ENCODE assay signal across 8 mouse cellular contexts in the genomic region with DNA sequence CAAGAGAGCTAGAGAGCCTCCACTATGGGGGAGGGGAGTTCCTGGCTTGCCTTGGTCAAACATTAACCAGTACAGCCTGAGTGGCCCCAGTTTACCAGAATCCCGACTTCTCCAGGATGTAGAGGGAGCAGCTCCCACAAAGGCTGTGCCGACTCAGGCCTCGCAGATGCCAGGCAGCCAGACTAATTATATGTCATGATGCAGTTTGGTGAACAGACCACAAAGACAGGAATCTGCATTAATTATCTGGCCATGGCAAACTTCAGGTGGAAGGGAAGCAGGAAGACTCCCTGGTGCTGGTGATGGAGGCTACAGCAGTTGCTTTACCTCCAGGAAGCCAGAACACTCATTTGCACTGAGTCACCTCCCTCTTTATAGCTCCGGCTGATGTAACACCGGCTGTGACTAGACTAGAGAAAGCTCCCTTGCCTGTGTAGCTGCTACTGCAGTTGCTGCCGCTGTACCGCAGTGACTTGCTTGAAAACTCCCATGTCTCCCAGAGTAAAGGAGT. TPM values are rescaled to one million over a fixed set of nuclear protein-coding genes. Genes with fewer than 3 reads are reported as not detected.
DNase-seq lines count a peak whose midpoint lies in the region; ATAC-seq and TF ChIP-seq lines count a peak whose summit lies in the region.

No protein-coding gene starts in this region.

- ATAC-seq in heart, embryonic 11.5 days (replicated peaks; ENCODE audit: insufficient number of reproducible peaks, low FRiP score, low TSS enrichment), result 0 out of 2 replicates have a peak, but pooled peaks have one; percentile 6
- ATAC-seq in forebrain, embryonic 15.5 days (replicated peaks), result peak; percentile 61
- ATAC-seq in liver, embryonic 13.5 days (ENCODE audit: low read depth), result peak; percentile 15

- peak overlapping the region; percentile 57 for H3K9ac ChIP-seq in heart, embryonic 11.5 days (ENCODE audit: low read depth, low read length)
- H3K9ac ChIP-seq in forebrain, embryonic 15.5 days (replicated peaks), result peak overlapping the region; percentile 34; the same call in 1 of the 2 replicates
- H3K9ac ChIP-seq in liver, embryonic 13.5 days, result peak overlapping the region; percentile 91

- no peak for TF ChIP-seq CTCF in small intestine, adult 2 months (IDR thresholded peaks at IDR 0.05; ENCODE audit: extremely low read depth, insufficient read length, insufficient replicate concordance, low read depth, low read length)

- H3K36me3 ChIP-seq in heart, embryonic 11.5 days (ENCODE audit: control insufficient read depth, insufficient read depth, low read length), result no peaks in the 10 kb centered on the region
- no peaks in the 10 kb centered on the region for H3K36me3 ChIP-seq in forebrain, embryonic 15.5 days
- peaks cover 78% of the 10 kb centered on the region for H3K36me3 ChIP-seq in liver, embryonic 13.5 days
- no peaks in the 10 kb centered on the region for H3K36me3 ChIP-seq in small intestine, adult 2 months (ENCODE audit: control insufficient read depth, insufficient read depth, low read length)

- H3K4me1 ChIP-seq in heart, embryonic 11.5 days (ENCODE audit: control insufficient read depth, insufficient read depth, low read length), result peaks cover 52% of the 10 kb centered on the region
- peaks cover 41% of the 10 kb centered on the region for H3K4me1 ChIP-seq in forebrain, embryonic 15.5 days
- H3K4me1 ChIP-seq in liver, embryonic 13.5 days (replicated peaks), result peaks cover 88% of the 10 kb centered on the region
- H3K4me1 ChIP-seq in small intestine, adult 2 months (ENCODE audit: control insufficient read depth, insufficient read depth, insufficient read length, low read length), result peaks cover 27% of the 10 kb centered on the region

- TF ChIP-seq POLR2A in small intestine, adult 2 months (IDR thresholded peaks at IDR 0.05; ENCODE audit: low read depth, low read length), result no peak

- WGBS in heart, embryonic 11.5 days (ENCODE audit: insufficient replicate concordance), result 30% methylated on average over 7 of the region's 7 CpGs
- 5% methylated on average over 7 of the region's 7 CpGs for WGBS in forebrain, embryonic 15.5 days
- 44% methylated on average over 7 of the region's 7 CpGs for WGBS in liver, embryonic 13.5 days (ENCODE audit: insufficient replicate concordance)
- 12% methylated on average over 7 of the region's 7 CpGs for WGBS in small intestine, adult 2 months

- no peaks in the 10 kb centered on the region for H3K27me3 ChIP-seq in heart, embryonic 11.5 days (ENCODE audit: control insufficient read depth, insufficient read depth, low read length)
- no peaks in the 10 kb centered on the region for H3K27me3 ChIP-seq in forebrain, embryonic 15.5 days
- H3K27me3 ChIP-seq in liver, embryonic 13.5 days, result no peaks in the 10 kb centered on the region
- no peaks in the 10 kb centered on the region for H3K27me3 ChIP-seq in small intestine, adult 2 months (ENCODE audit: control insufficient read depth, insufficient read depth, low read length)

- intact Hi-C loops in heart, postnatal 14 days (cut with DNase I), result no loop called here

- peak overlapping the region; percentile 82 for H3K27ac ChIP-seq in heart, embryonic 11.5 days (ENCODE audit: low read depth, low read length)
- peak overlapping the region; percentile 94 for H3K27ac ChIP-seq in forebrain, embryonic 15.5 days (replicated peaks)
- peak overlapping the region; percentile 100 for H3K27ac ChIP-seq in liver, embryonic 13.5 days
- peak overlapping the region; percentile 83 for H3K27ac ChIP-seq in small intestine, adult 2 months (ENCODE audit: insufficient read depth, low read depth, low read length)

- no peak for DNase-seq in heart, postnatal 14 days
- DNase-seq in NIH3T3 (ENCODE audit: low read depth), result peak; percentile 81
- peak; percentile 68 for DNase-seq in kidney, adult 8-10 months
- DNase-seq in liver, embryonic 13.5 days, result no peak
- DNase-seq in spleen, adult 18-20 months, result no peak

- peak overlapping the region; percentile 54 for H3K4me2 ChIP-seq in heart, embryonic 11.5 days
- H3K4me2 ChIP-seq in forebrain, embryonic 15.5 days (replicated peaks), result peak overlapping the region; percentile 25
- H3K4me2 ChIP-seq in liver, embryonic 13.5 days, result peak overlapping the region; percentile 87

- H3K9me3 ChIP-seq in heart, embryonic 11.5 days (replicated peaks; ENCODE audit: control insufficient read depth, low read length), result no peaks in the 10 kb centered on the region
- H3K9me3 ChIP-seq in forebrain, embryonic 15.5 days, result no peaks in the 10 kb centered on the region
- H3K9me3 ChIP-seq in liver, embryonic 13.5 days (replicated peaks), result no peaks in the 10 kb centered on the region

- no peak overlapping the region for H3K4me3 ChIP-seq in heart, embryonic 11.5 days (ENCODE audit: low read depth, low read length)
- H3K4me3 ChIP-seq in forebrain, embryonic 15.5 days, result 0 out of 2 replicates have a peak overlapping the region, but pooled peaks have one; percentile 7
- peak overlapping the region; percentile 56 for H3K4me3 ChIP-seq in liver, embryonic 13.5 days (replicated peaks)
- H3K4me3 ChIP-seq in small intestine, adult 2 months (ENCODE audit: low read depth, low read length), result peak overlapping the region; percentile 9

RNA-seq across cellular contexts. Expression of a gene that starts 9.6 kb away (rescaled TPM):
- polyA plus RNA-seq in heart, embryonic 11.5 days (2014; fragmentation: Nextera tagmentation; extraction: Ambion mirVana), result 17.0 and 18.4 TPM in 2 replicates
- total RNA-seq in heart, postnatal 14 days (2021), result 1 to 10 TPM; 6.7 to 7.0 TPM
- polyA plus RNA-seq in forebrain, embryonic 15.5 days (2015; fragmentation: Nextera tagmentation; extraction: Ambion mirVana), result 39.2 and 45.8 TPM in 2 replicates
- 32.2 and 37.5 TPM in 2 replicates for polyA plus RNA-seq in liver, embryonic 13.5 days (2015; fragmentation: Nextera tagmentation; extraction: Ambion mirVana)
- 10.9 and 11.5 TPM in 2 replicates for polyA plus RNA-seq in small intestine, adult 2 months (2012; rRNA removed)

RNA-seq across cellular contexts. Expression of a gene that starts 46.8 kb away (rescaled TPM):
- polyA plus RNA-seq in heart, embryonic 11.5 days (2014; fragmentation: Nextera tagmentation; extraction: Ambion mirVana), result 0.17 TPM in 1 of 2 replicates, not detected in the other
- total RNA-seq in heart, postnatal 14 days (2021), result not detected
- 0.37 and 0.43 TPM in 2 replicates for polyA plus RNA-seq in forebrain, embryonic 15.5 days (2015; fragmentation: Nextera tagmentation; extraction: Ambion mirVana)
- polyA plus RNA-seq in liver, embryonic 13.5 days (2015; fragmentation: Nextera tagmentation; extraction: Ambion mirVana), result 0.88 and 1.1 TPM in 2 replicates
- 0.11 TPM in 1 of 2 replicates, not detected in the other for polyA plus RNA-seq in small intestine, adult 2 months (2012; rRNA removed)

RNA-seq across cellular contexts. Expression of a gene that starts 51.6 kb away (rescaled TPM):
- 39.7 and 40.1 TPM in 2 replicates for polyA plus RNA-seq in heart, embryonic 11.5 days (2014; fragmentation: Nextera tagmentation; extraction: Ambion mirVana)
- 10 to 100 TPM; 16.0 to 24.5 TPM for total RNA-seq in heart, postnatal 14 days (2021)
- 64.8 and 65.3 TPM in 2 replicates for polyA plus RNA-seq in forebrain, embryonic 15.5 days (2015; fragmentation: Nextera tagmentation; extraction: Ambion mirVana)
- 14.5 and 18.1 TPM in 2 replicates for polyA plus RNA-seq in liver, embryonic 13.5 days (2015; fragmentation: Nextera tagmentation; extraction: Ambion mirVana)
- 24.7 and 34.3 TPM in 2 replicates for polyA plus RNA-seq in small intestine, adult 2 months (2012; rRNA removed)

Comparison
In these comparisons a context has a peak if more than half of its experiments do, and no peak if none do; other contexts are left out.
1. ATAC-seq: peak in every context shown above with its lines; median percentile 61 in forebrain, embryonic 15.5 days; 15 in liver, embryonic 13.5 days; 6 in heart, embryonic 11.5 days.
2. H3K4me2 ChIP-seq: peak in every context shown above with its lines; median percentile 87 in liver, embryonic 13.5 days; 54 in heart, embryonic 11.5 days; 25 in forebrain, embryonic 15.5 days.
3. H3K9ac ChIP-seq: peak in every context shown above with its lines; median percentile 91 in liver, embryonic 13.5 days; 57 in heart, embryonic 11.5 days; 34 in forebrain, embryonic 15.5 days.
4. DNase-seq: peak in NIH3T3 (single experiment) and kidney, adult 8-10 months (2 of 2); none in heart, postnatal 14 days (0 of 2), liver, embryonic 13.5 days (single experiment) and spleen, adult 18-20 months (0 of 2).
5. Peak in every context shown above with its lines, with median percentiles within 50 percentile points of each other: H3K27ac ChIP-seq.